Mouse (Mus musculus) E14TG2a.4 (cell line): ENCODE measurements around the gene Smarcc2.

Experiments
- CTCF ChIP-seq: conservative IDR thresholded peaks from 2 replicates; pipeline ENCODE4 v1.5.1; 2014; ENCODE audit warnings: low read length
- NANOG ChIP-seq: IDR thresholded peaks from 2 replicates; pipeline ENCODE4 v1.6.1; 2014; ENCODE audit warnings: borderline replicate concordance, low read length, mixed read lengths
- POU5F1 ChIP-seq: IDR thresholded peaks from 2 replicates; pipeline ENCODE4 v1.6.1; 2014; ENCODE audit warnings: low read length, borderline replicate concordance

DNA sequence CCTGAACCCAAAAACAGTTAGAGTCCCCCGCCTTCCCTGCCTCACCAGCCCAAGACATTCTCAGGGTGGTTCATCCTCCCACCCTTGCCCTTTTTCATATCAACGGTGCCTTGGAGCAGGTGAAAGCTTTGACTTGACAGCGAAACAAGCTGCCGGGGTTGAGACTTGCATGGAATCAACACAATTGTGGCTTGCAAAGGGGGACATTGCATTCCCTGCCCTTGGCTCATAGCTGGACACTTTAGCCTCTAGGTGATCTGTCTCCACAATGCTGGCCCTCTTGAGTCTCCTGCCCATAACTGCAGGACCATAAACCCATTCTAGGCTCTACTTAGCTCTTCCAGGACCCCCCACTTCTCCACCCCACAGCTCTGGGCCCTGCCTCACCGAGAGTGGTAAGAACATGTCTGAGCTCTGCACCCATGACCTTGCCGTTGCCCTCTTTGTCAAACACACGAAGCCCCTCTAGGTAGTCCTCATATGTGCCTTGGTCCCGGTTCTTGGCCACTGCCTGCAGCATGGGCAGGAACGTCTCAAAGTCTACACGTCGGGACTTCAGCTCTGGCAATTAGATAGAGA lies 35.7 kb downstream of the Smarcc2 start:
- TF ChIP-seq CTCF = no peak
- no peak for TF ChIP-seq POU5F1
- no peak for TF ChIP-seq NANOG
